Mouse (Mus musculus): ENCODE measurements at regions not wholly inside any gene's neighbourhood (a gene's known extent, or its start where the extent isn't known, plus 50 kb on each side); places are given as distances from the start of the nearest gene placed in this dataset.

GRCm38 (mm10) chr1:82110071-82110635 lies 122.8 kb upstream of the Gm9747 start:
- TF ChIP-seq GATA1 (IDR thresholded peaks at IDR 0.05; ENCODE audit: borderline replicate concordance, low read length) (no peak), FLI1 (IDR thresholded peaks at IDR 0.05; ENCODE audit: low read length) (no peak)
